Mouse (Mus musculus) heart, postnatal 0 days (tissue): Measurements from ENCODE around the gene 4930404H24Rik.

Source experiments
- CTCF ChIP-seq: IDR thresholded peaks from 2 replicates; pipeline ENCODE4 v1.5.1; 2016; ENCODE audit warnings: antibody characterized with exemption, control low read depth, low read depth
- EP300 ChIP-seq: IDR thresholded peaks from 2 replicates; pipeline ENCODE4 v1.6.1; 2016; ENCODE audit warnings: antibody characterized with exemption, low read depth

- TF ChIP-seq CTCF (no peak), EP300 (no peak)
These were observed 49.0 kb upstream of the 4930404H24Rik start for GRCm38 (mm10) chr2:153443434-153444240.
